Mouse (Mus musculus) cortical plate, adult 2 months (tissue): ENCODE results near the gene Bbs9.

Experiments used
- CTCF ChIP-seq: fragments of 200-500 bp; IDR thresholded peaks from 2 replicates; pipeline ENCODE4 v1.5.1; 2011; ENCODE audit warnings: mild to moderate bottlenecking, control low read depth, low read length; ENCODE audit not compliant: insufficient read depth; ENCODE audit errors: extremely low read depth
- POLR2A ChIP-seq: fragments of 200-500 bp; IDR thresholded peaks from 2 replicates; pipeline ENCODE4 v1.6.1; 2011; ENCODE audit warnings: mild to moderate bottlenecking, low read length, control low read depth; ENCODE audit not compliant: insufficient read depth; ENCODE audit errors: extremely low read depth

DNA sequence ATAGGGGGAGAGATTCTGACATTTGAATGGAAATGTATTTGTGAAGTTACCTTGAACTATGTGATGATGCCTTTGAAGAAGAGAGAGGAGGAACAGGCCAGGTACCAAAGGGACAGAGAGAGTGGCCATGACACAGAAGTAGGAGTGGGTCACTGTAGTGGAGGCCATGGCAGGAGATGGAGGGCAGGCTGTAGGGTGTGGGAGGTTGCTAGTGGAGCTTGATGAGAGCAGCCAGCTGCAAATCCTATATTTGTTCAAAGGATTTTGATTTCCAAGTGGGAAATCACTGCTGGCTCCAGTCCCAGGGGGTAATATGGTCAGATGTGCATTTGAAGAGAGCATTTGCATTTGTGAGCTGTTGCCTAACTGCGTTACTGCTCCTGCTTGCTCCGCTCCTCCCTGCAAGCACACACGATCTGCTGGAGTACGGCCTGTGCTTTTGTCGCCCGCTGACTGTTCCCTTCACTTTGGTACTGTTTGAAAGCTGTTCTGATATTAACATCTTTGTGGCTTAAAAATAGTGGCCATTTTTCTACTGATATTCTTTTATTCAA, 137.8 kb downstream of the Bbs9 start:
- TF ChIP-seq CTCF = no peak
- no peak for TF ChIP-seq POLR2A
